Comparison of ENCODE assay signal across 18 mouse cellular contexts in the genomic region with DNA sequence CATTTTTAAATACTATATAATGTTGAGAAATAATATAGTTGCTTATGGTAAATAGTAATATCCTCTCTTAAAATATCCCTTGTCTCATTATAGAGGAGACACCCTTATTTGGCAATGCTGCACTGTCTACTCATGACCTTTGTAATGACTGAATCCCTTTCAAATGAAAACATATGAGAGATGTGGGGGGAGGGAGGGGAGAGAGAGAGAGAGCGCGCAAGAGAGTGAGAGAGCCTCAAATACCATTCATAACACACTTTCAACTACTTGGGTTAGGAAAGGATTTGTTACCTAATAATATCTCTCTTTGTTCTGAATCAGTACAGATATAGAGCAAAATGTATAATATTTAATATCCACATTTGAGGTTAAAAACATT. TPM values are rescaled to one million over a fixed set of nuclear protein-coding genes. Genes with fewer than 3 reads are reported as not detected.
A peak's percentile ranks its signal among the peaks of the same experiment; 100 is the strongest.
DNase-seq lines count a peak whose midpoint lies in the region; ATAC-seq and TF ChIP-seq lines count a peak whose summit lies in the region.
"Had no signal": no experiment of that assay in that cellular context is flagged by ENCODE, and none has a peak within 500 bp of the region (broad histone marks: within the 10 kb centered on the region; RNA-seq: fewer than 3 reads in every experiment).

No protein-coding gene starts in this region.

- no peak overlapping the region for H3K27ac ChIP-seq in forebrain, embryonic 14.5 days (ENCODE audit: low read depth, low read length)
- H3K27ac ChIP-seq in forebrain, embryonic 12.5 days, result no peak overlapping the region
- no peak overlapping the region for H3K27ac ChIP-seq in kidney, embryonic 14.5 days (ENCODE audit: low read depth, low read length)
- H3K27ac ChIP-seq in midbrain, embryonic 12.5 days (replicated peaks), result peak overlapping the region; percentile 65
- no peak overlapping the region for H3K27ac ChIP-seq in midbrain, postnatal 0 days (ENCODE audit: low read depth, low read length)
- H3K27ac ChIP-seq in stomach, embryonic 16.5 days (ENCODE audit: low read length), result peak overlapping the region; percentile 84
- H3K27ac ChIP-seq in cerebellum, adult 2 months (ENCODE audit: insufficient read depth, low read length), result no peak overlapping the region
- H3K27ac ChIP-seq: hindbrain, embryonic 15.5 days; neural tube, embryonic 12.5 days had no signal

- H3K4me2 ChIP-seq in forebrain, embryonic 14.5 days (ENCODE audit: low read length), result no peak overlapping the region
- H3K4me2 ChIP-seq in forebrain, embryonic 12.5 days, result no peak overlapping the region
- no peak overlapping the region for H3K4me2 ChIP-seq in kidney, embryonic 14.5 days (replicated peaks; ENCODE audit: low read depth, low read length)
- no peak overlapping the region for H3K4me2 ChIP-seq in midbrain, embryonic 12.5 days (replicated peaks)
- no peak overlapping the region for H3K4me2 ChIP-seq in midbrain, postnatal 0 days (ENCODE audit: low read depth, low read length, poor library complexity, severe bottlenecking)
- H3K4me2 ChIP-seq in stomach, embryonic 16.5 days (ENCODE audit: low read depth, low read length), result no peak overlapping the region
- H3K4me2 ChIP-seq: hindbrain, embryonic 15.5 days; neural tube, embryonic 12.5 days had no signal

- no peak overlapping the region for H3K4me3 ChIP-seq in forebrain, embryonic 14.5 days (ENCODE audit: low read depth, low read length)
- no peak overlapping the region for H3K4me3 ChIP-seq in forebrain, embryonic 12.5 days (replicated peaks)
- no peak overlapping the region for H3K4me3 ChIP-seq in kidney, embryonic 14.5 days (ENCODE audit: low read length)
- no peak overlapping the region for H3K4me3 ChIP-seq in midbrain, embryonic 12.5 days
- no peak overlapping the region for H3K4me3 ChIP-seq in midbrain, postnatal 0 days (ENCODE audit: low read depth, low read length)
- no peak overlapping the region for H3K4me3 ChIP-seq in stomach, embryonic 16.5 days (replicated peaks; ENCODE audit: low read length)
- no peak overlapping the region for H3K4me3 ChIP-seq in cerebellum, adult 2 months (replicated peaks; ENCODE audit: insufficient read depth, low read depth, low read length)
- H3K4me3 ChIP-seq: hindbrain, embryonic 15.5 days; neural tube, embryonic 12.5 days had no signal

- TF ChIP-seq CTCF in midbrain, postnatal 0 days (IDR thresholded peaks at IDR 0.05), result no peak
- no peak for TF ChIP-seq CTCF in cerebellum, adult 2 months (IDR thresholded peaks at IDR 0.05; ENCODE audit: borderline replicate concordance, insufficient read depth, low read depth, low read length)

- ATAC-seq in forebrain, embryonic 14.5 days, result 0 out of 2 replicates have a peak, but pooled peaks have one; percentile 32
- ATAC-seq in forebrain, embryonic 12.5 days (ENCODE audit: low FRiP score), result no peak
- 0 out of 2 replicates have a peak, but pooled peaks have one; percentile 2 for ATAC-seq in kidney, embryonic 14.5 days (ENCODE audit: low FRiP score, low TSS enrichment)
- 0 out of 2 replicates have a peak, but pooled peaks have one; percentile 38 for ATAC-seq in midbrain, embryonic 12.5 days (ENCODE audit: low FRiP score, low read depth)
- ATAC-seq in midbrain, postnatal 0 days (ENCODE audit: low FRiP score), result no peak
- peak; percentile 58; the same call in 1 of the 2 replicates for ATAC-seq in stomach, embryonic 16.5 days (ENCODE audit: insufficient read depth, low FRiP score)

- no peak for DNase-seq in forebrain, embryonic 14.5 days (ENCODE audit: low spot score)
- no peak for DNase-seq in kidney, adult 18-20 months
- no peak for DNase-seq in midbrain, postnatal 0 days (ENCODE audit: low spot score)
- DNase-seq in cerebellum, adult 2 months, result no peak
- DNase-seq: cerebellum, adult 11-12 months; forebrain, postnatal 0 days; gastrocnemius, postnatal 10 days; liver; lung, adult 2 months had no signal

- no peaks in the 10 kb centered on the region for H3K4me1 ChIP-seq in forebrain, embryonic 14.5 days (ENCODE audit: control insufficient read depth, insufficient read depth, low read length)
- H3K4me1 ChIP-seq in forebrain, embryonic 12.5 days, result peaks cover 12% of the 10 kb centered on the region
- H3K4me1 ChIP-seq in kidney, embryonic 14.5 days (ENCODE audit: control insufficient read depth, insufficient read depth, low read length), result peaks cover 3% of the 10 kb centered on the region; the same call in 1 of the 2 replicates
- 0 out of 2 replicates have a peak, but pooled peaks cover under 1% of the 10 kb centered on the region for H3K4me1 ChIP-seq in midbrain, embryonic 12.5 days
- no peaks in the 10 kb centered on the region for H3K4me1 ChIP-seq in midbrain, postnatal 0 days (ENCODE audit: insufficient read depth, low read length)
- 0 out of 2 replicates have a peak, but pooled peaks cover 6% of the 10 kb centered on the region for H3K4me1 ChIP-seq in stomach, embryonic 16.5 days (ENCODE audit: control insufficient read depth, insufficient read depth, low read length)
- no peaks in the 10 kb centered on the region for H3K4me1 ChIP-seq in cerebellum, adult 2 months (ENCODE audit: control insufficient read depth, insufficient read depth, low read length)
- H3K4me1 ChIP-seq: hindbrain, embryonic 15.5 days; neural tube, embryonic 12.5 days had no signal

- 0 out of 2 replicates have a peak, but pooled peaks cover 6% of the 10 kb centered on the region for H3K9me3 ChIP-seq in forebrain, embryonic 14.5 days (replicated peaks; ENCODE audit: control insufficient read depth, low read length)
- H3K9me3 ChIP-seq in forebrain, embryonic 12.5 days, result no peaks in the 10 kb centered on the region
- peaks cover 8% of the 10 kb centered on the region; the same call in 1 of the 2 replicates for H3K9me3 ChIP-seq in kidney, embryonic 14.5 days (ENCODE audit: control insufficient read depth, low read length)
- H3K9me3 ChIP-seq in midbrain, embryonic 12.5 days, result peaks cover 9% of the 10 kb centered on the region; the same call in 1 of the 2 replicates
- no peaks in the 10 kb centered on the region for H3K9me3 ChIP-seq in midbrain, postnatal 0 days (ENCODE audit: low read length)
- no peaks in the 10 kb centered on the region for H3K9me3 ChIP-seq in stomach, embryonic 16.5 days (replicated peaks; ENCODE audit: control insufficient read depth, low read length)
- H3K9me3 ChIP-seq: hindbrain, embryonic 15.5 days had no signal

- no peaks in the 10 kb centered on the region for H3K27me3 ChIP-seq in forebrain, embryonic 14.5 days (replicated peaks; ENCODE audit: control insufficient read depth, insufficient read depth, low read length)
- no peaks in the 10 kb centered on the region for H3K27me3 ChIP-seq in forebrain, embryonic 12.5 days
- no peaks in the 10 kb centered on the region for H3K27me3 ChIP-seq in kidney, embryonic 14.5 days (ENCODE audit: control insufficient read depth, insufficient read depth, low read length)
- no peaks in the 10 kb centered on the region for H3K27me3 ChIP-seq in midbrain, embryonic 12.5 days
- H3K27me3 ChIP-seq in midbrain, postnatal 0 days (ENCODE audit: insufficient read depth, low read length), result no peaks in the 10 kb centered on the region
- H3K27me3 ChIP-seq in stomach, embryonic 16.5 days (ENCODE audit: control insufficient read depth, insufficient read depth, low read length), result no peaks in the 10 kb centered on the region
- H3K27me3 ChIP-seq in cerebellum, adult 2 months (ENCODE audit: control insufficient read depth, insufficient read depth, low read length), result no peaks in the 10 kb centered on the region
- H3K27me3 ChIP-seq: hindbrain, embryonic 15.5 days; neural tube, embryonic 12.5 days had no signal

- H3K9ac ChIP-seq in forebrain, embryonic 14.5 days (ENCODE audit: low read length), result no peak overlapping the region
- H3K9ac ChIP-seq in forebrain, embryonic 12.5 days, result no peak overlapping the region
- no peak overlapping the region for H3K9ac ChIP-seq in kidney, embryonic 14.5 days (ENCODE audit: low read depth, low read length)
- no peak overlapping the region for H3K9ac ChIP-seq in midbrain, embryonic 12.5 days (replicated peaks)
- H3K9ac ChIP-seq in midbrain, postnatal 0 days (replicated peaks; ENCODE audit: low read length, poor library complexity, severe bottlenecking), result no peak overlapping the region
- H3K9ac ChIP-seq in stomach, embryonic 16.5 days (ENCODE audit: low read length), result no peak overlapping the region
- H3K9ac ChIP-seq: forebrain, postnatal 0 days; hindbrain, embryonic 15.5 days; neural tube, embryonic 12.5 days had no signal

- no peak for TF ChIP-seq POLR2A in cerebellum, adult 2 months (IDR thresholded peaks at IDR 0.05; ENCODE audit: borderline replicate concordance, insufficient read depth, low read length)

- no peaks in the 10 kb centered on the region for H3K36me3 ChIP-seq in forebrain, embryonic 14.5 days (ENCODE audit: control insufficient read depth, insufficient read depth, low read length)
- H3K36me3 ChIP-seq in forebrain, embryonic 12.5 days (replicated peaks), result no peaks in the 10 kb centered on the region
- no peaks in the 10 kb centered on the region for H3K36me3 ChIP-seq in kidney, embryonic 14.5 days (ENCODE audit: control insufficient read depth, insufficient read depth, low read length)
- H3K36me3 ChIP-seq in midbrain, embryonic 12.5 days, result no peaks in the 10 kb centered on the region
- H3K36me3 ChIP-seq in midbrain, postnatal 0 days (ENCODE audit: insufficient read depth, low read length), result no peaks in the 10 kb centered on the region; the same call in 1 of the 2 replicates
- H3K36me3 ChIP-seq in stomach, embryonic 16.5 days (ENCODE audit: control insufficient read depth, insufficient read depth, low read length), result no peaks in the 10 kb centered on the region
- H3K36me3 ChIP-seq: hindbrain, embryonic 15.5 days; neural tube, embryonic 12.5 days had no signal

- WGBS in forebrain, embryonic 14.5 days, result 95% methylated on average over 2 of the region's 2 CpGs
- WGBS in forebrain, embryonic 12.5 days, result 77% methylated on average over 2 of the region's 2 CpGs
- WGBS in kidney, embryonic 14.5 days, result 76% methylated on average over 2 of the region's 2 CpGs
- WGBS in midbrain, embryonic 12.5 days, result 78% methylated on average over 2 of the region's 2 CpGs
- 62% methylated on average over 2 of the region's 2 CpGs for WGBS in midbrain, postnatal 0 days
- 59% methylated on average over 2 of the region's 2 CpGs for WGBS in stomach, embryonic 16.5 days
- WGBS in cerebellum, adult 2 months, result 98% methylated on average over 2 of the region's 2 CpGs

RNA-seq across cellular contexts. Expression of a gene that starts 54.3 kb away (rescaled TPM):
- not detected in 2 replicates for polyA plus RNA-seq in forebrain, embryonic 14.5 days (2014; fragmentation: Nextera tagmentation; extraction: Ambion mirVana)
- not detected in 2 replicates for polyA plus RNA-seq in forebrain, embryonic 12.5 days (2016; fragmentation: Nextera tagmentation; extraction: Ambion mirVana)
- polyA plus RNA-seq in kidney, embryonic 14.5 days (2014; fragmentation: Nextera tagmentation; extraction: Ambion mirVana), result not detected in 2 replicates
- not detected in 2 replicates for polyA plus RNA-seq in midbrain, embryonic 12.5 days (2016; fragmentation: Nextera tagmentation; extraction: Ambion mirVana)
- total RNA-seq in midbrain, postnatal 0 days (2014; rRNA removed), result not detected in 2 replicates
- polyA plus RNA-seq in midbrain, postnatal 0 days (2015; fragmentation: Nextera tagmentation; extraction: Ambion mirVana), result not detected in 2 replicates
- polyA plus RNA-seq in stomach, embryonic 16.5 days (2015; fragmentation: Nextera tagmentation; extraction: Ambion mirVana), result not detected in 2 replicates
- polyA plus RNA-seq in cerebellum, adult 2 months (2012; rRNA removed), result not detected in 2 replicates
- total RNA-seq: gastrocnemius, postnatal 10 days; layer of hippocampus, postnatal 10 days; left cerebral cortex, postnatal 25 days had no signal
- polyA plus RNA-seq: cortical plate, adult 2 months; forebrain, postnatal 0 days; hindbrain, embryonic 15.5 days; lung, adult 2 months; neural tube, embryonic 12.5 days had no signal

Comparison
In these comparisons a context has a peak if more than half of its experiments do, and no peak if none do; other contexts are left out.
1. ATAC-seq: peak in forebrain, embryonic 14.5 days (single experiment), kidney, embryonic 14.5 days (single experiment), midbrain, embryonic 12.5 days (single experiment) and stomach, embryonic 16.5 days (single experiment); none in forebrain, embryonic 12.5 days (single experiment) and midbrain, postnatal 0 days (single experiment).
2. H3K27ac ChIP-seq: peak in midbrain, embryonic 12.5 days (single experiment) and stomach, embryonic 16.5 days (single experiment); none in forebrain, embryonic 14.5 days (single experiment), forebrain, embryonic 12.5 days (single experiment), kidney, embryonic 14.5 days (single experiment), midbrain, postnatal 0 days (single experiment) and cerebellum, adult 2 months (single experiment).